Mouse (Mus musculus): ENCODE measurements at regions not wholly inside any gene's neighbourhood (a gene's known extent, or its start where the extent isn't known, plus 50 kb on each side); places are given as distances from the start of the nearest gene placed in this dataset.
A peak's percentile ranks its signal among the peaks of the same experiment; 100 is the strongest.

DNA sequence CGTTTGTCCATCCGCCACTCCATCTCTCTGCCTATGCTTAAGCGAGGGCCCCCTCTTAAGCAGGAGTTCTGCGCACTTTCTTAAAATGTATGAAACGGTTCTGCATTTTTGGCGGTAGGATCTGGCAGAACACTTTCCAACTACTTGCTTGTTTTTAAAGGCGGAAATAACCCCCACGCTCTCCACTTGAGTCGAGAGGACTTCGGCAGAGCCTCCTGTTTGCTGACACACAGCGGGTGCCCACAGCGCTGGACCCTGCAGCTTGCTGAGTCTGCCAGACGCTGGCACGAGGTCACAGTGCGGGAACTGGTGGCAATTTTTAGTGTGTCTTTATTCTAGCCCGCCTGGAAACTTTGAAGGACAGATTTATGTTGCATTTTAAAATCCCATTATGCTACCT, 299.5 kb upstream of the Tbx3 start:
- no peaks in the 10 kb centered on the region for H3K9me3 ChIP-seq
- peak overlapping the region; percentile 31; the same call in 1 of the 2 replicates for H3K4me2 ChIP-seq
- H3K27me3 ChIP-seq, result peaks cover 7% of the 10 kb centered on the region; the same call in 1 of the 2 replicates
- no peak for ATAC-seq (ENCODE audit: insufficient number of reproducible peaks, low FRiP score, low TSS enrichment, low read depth)
- WGBS, result 32% methylated on average over 16 of the region's 16 CpGs
- H3K9ac ChIP-seq, result no peak overlapping the region
- H3K27ac ChIP-seq, result no peak overlapping the region
- H3K36me3 ChIP-seq, result no peaks in the 10 kb centered on the region
- 0 out of 2 replicates have a peak, but pooled peaks cover 8% of the 10 kb centered on the region for H3K4me1 ChIP-seq
- H3K4me3 ChIP-seq, result no peak overlapping the region

DNA sequence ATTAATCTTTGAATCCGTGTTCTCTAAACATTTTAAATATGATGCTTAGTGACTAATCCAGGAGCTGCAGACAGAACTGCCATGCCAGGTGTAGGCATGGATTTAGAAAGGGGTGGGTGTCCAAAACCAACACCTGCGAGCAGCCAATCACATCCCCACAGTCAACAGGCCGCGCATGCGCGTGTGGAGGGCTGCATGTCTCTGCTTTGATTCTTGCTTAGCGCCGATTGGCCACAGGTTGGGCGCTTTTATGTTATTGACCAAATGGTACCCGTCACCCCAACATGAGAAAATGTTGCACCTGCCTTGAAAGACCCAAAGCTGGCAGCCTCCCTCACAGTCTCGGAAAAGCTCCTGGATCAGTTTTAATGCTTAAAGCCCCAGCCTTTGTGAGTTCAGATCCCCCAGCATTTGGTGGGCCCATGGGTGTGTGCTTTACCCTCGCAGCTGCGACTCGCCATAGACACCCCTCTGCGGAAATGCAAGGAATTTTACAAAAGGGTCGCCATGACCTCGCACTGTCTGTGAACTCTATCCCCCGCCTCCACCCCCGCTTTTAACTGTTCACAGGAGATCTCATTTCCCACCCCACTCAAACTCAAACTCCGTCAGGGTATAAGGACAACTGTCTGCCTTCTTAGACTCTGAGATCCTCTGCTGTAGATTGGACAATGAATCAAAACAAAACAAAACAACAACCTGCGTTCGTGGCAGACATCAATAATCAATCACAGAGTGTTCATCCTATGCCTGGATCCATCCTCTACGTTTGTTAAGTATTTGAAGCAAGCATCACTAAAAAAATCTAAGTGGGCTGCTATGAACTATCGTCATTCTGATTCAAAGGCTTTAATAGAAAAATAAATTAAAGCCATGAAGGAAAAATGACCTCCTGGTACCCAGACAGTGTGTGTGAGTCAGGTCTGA, 296.4 kb upstream of the Tbx3 start:
- H3K9me3 ChIP-seq, result no peaks in the 10 kb centered on the region
- peaks cover 18% of the 10 kb centered on the region for H3K27me3 ChIP-seq
- H3K4me3 ChIP-seq, result no peak overlapping the region
- H3K9ac ChIP-seq, result no peak overlapping the region
- 0 out of 2 replicates have a peak, but pooled peaks cover 8% of the 10 kb centered on the region for H3K4me1 ChIP-seq
- no peak overlapping the region for H3K4me2 ChIP-seq
- no peak for ATAC-seq (ENCODE audit: insufficient number of reproducible peaks, low FRiP score, low TSS enrichment, low read depth)
- no peaks in the 10 kb centered on the region for H3K36me3 ChIP-seq
- no peak overlapping the region for H3K27ac ChIP-seq
- 80% methylated on average over 24 of the region's 24 CpGs for WGBS

DNA sequence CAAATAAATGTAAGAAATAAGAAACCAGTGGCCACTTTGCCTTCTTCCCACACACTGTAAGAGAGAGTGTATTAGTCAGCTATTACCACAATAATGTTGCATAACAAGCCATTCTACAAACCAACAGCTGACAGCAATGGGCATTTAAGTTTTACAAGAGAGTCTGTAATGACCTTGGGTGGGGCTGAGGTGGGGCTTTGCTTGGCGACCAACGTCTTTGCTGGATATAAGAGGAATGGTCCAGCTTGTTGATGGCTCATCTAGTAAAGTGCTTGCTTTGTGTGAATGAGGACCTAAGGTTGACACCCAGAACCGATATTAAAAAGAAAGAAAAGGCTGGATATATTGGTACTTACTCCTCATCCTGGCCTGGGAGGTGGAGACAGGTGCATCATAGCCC, 295.6 kb upstream of the Tbx3 start:
- H3K27ac ChIP-seq, result no peak overlapping the region
- no peak for ATAC-seq (ENCODE audit: insufficient number of reproducible peaks, low FRiP score, low TSS enrichment, low read depth)
- peaks cover 18% of the 10 kb centered on the region for H3K27me3 ChIP-seq
- no peaks in the 10 kb centered on the region for H3K9me3 ChIP-seq
- H3K9ac ChIP-seq, result no peak overlapping the region
- H3K4me2 ChIP-seq, result no peak overlapping the region
- H3K4me1 ChIP-seq, result 0 out of 2 replicates have a peak, but pooled peaks cover 8% of the 10 kb centered on the region
- H3K36me3 ChIP-seq, result no peaks in the 10 kb centered on the region
- H3K4me3 ChIP-seq, result no peak overlapping the region
- WGBS, result 66% methylated on average over 3 of the region's 3 CpGs

GRCm38 (mm10) chr5:119378261-119378660, 292.2 kb upstream of the Tbx3 start:
- Histone ChIP-seq H3K36me3 (no peaks in the 10 kb centered on the region), H3K4me2 (no peak overlapping the region), H3K9ac (no peak overlapping the region), H3K4me3 (no peak overlapping the region), H3K27ac (no peak overlapping the region), H3K27me3 (peaks cover 32% of the 10 kb centered on the region), H3K4me1 (no peaks in the 10 kb centered on the region), H3K9me3 (0 out of 2 replicates have a peak, but pooled peaks cover 4% of the 10 kb centered on the region)
- 35% methylated on average over 8 of the region's 8 CpGs for WGBS
- ATAC-seq (ENCODE audit: insufficient number of reproducible peaks, low FRiP score, low TSS enrichment, low read depth), result no peak

DNA sequence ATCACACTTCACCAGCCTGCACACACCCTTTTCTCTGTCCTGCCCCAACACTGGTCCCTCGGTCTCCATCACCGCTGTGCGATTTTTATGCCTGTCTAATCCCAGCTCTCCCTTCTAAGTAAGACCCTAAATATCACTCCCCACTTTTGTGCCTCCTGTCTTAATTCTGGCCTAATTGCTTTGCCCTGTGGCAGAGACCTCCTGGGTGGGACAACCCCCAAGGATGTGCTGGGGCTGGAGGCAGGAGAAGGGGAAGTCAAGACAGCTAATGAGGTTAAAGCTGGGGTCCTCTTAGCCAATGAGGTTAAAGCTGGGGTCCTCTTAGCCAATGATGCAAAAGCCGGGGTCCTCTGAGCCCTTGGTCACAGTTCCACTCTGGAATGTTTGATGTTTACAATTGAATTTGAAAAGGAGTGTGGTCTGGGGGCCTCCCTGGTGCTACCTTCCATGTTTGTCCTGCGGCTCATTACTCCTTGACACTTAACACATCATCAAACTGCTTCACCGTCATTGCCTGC, 290.5 kb upstream of the Tbx3 start:
- Histone ChIP-seq H3K27ac (no peak overlapping the region), H3K4me1 (no peaks in the 10 kb centered on the region), H3K9me3 (0 out of 2 replicates have a peak, but pooled peaks cover 4% of the 10 kb centered on the region), H3K36me3 (no peaks in the 10 kb centered on the region), H3K9ac (no peak overlapping the region), H3K4me3 (no peak overlapping the region), H3K27me3 (peaks cover 32% of the 10 kb centered on the region), H3K4me2 (no peak overlapping the region)
- ATAC-seq (ENCODE audit: insufficient number of reproducible peaks, low FRiP score, low TSS enrichment, low read depth), result no peak
- 34% methylated on average over 6 of the region's 6 CpGs for WGBS

GRCm38 (mm10) chr5:119381495-119381894, 289.0 kb upstream of the Tbx3 start:
- Histone ChIP-seq H3K4me3 (no peak overlapping the region), H3K27me3 (peaks cover 32% of the 10 kb centered on the region), H3K9me3 (0 out of 2 replicates have a peak, but pooled peaks cover 4% of the 10 kb centered on the region), H3K9ac (no peak overlapping the region), H3K36me3 (no peaks in the 10 kb centered on the region), H3K4me2 (no peak overlapping the region), H3K4me1 (no peaks in the 10 kb centered on the region), H3K27ac (no peak overlapping the region)
- 56% methylated on average over 12 of the region's 12 CpGs for WGBS
- no peak for ATAC-seq (ENCODE audit: insufficient number of reproducible peaks, low FRiP score, low TSS enrichment, low read depth)

GRCm38 (mm10) chr5:119385506-119385905, 285.0 kb upstream of the Tbx3 start:
- H3K9ac ChIP-seq, result no peak overlapping the region
- H3K4me2 ChIP-seq, result no peak overlapping the region
- H3K36me3 ChIP-seq, result no peaks in the 10 kb centered on the region
- H3K27ac ChIP-seq, result no peak overlapping the region
- ATAC-seq (ENCODE audit: insufficient number of reproducible peaks, low FRiP score, low TSS enrichment, low read depth), result no peak
- H3K9me3 ChIP-seq, result 0 out of 2 replicates have a peak, but pooled peaks cover 4% of the 10 kb centered on the region
- WGBS, result 86% methylated on average over 10 of the region's 10 CpGs
- peaks cover 21% of the 10 kb centered on the region for H3K4me1 ChIP-seq
- H3K4me3 ChIP-seq, result no peak overlapping the region
- peaks cover 11% of the 10 kb centered on the region; the same call in 1 of the 2 replicates for H3K27me3 ChIP-seq

DNA sequence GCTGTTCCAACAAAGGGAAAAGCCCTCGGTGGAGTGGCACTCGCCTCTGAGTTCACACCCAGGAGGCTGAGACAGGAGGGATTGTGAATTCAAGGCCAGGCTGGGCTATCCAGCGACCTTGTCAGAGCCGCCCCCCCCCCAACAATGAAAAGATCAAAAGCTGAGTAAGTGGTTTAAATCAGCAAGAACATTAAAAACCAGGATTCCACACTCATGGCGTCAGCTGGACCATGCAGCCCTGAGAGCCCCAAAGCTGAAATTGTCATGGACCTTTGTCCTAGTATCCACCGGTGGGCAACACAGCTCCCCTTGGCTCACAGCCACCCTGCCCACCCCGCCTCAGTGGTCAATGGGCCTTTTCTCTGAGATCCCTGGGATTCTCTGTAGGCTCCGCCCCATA, 283.6 kb upstream of the Tbx3 start:
- ATAC-seq (ENCODE audit: insufficient number of reproducible peaks, low FRiP score, low TSS enrichment, low read depth), result no peak
- Histone ChIP-seq H3K4me2 (no peak overlapping the region), H3K27me3 (no peaks in the 10 kb centered on the region), H3K9me3 (0 out of 2 replicates have a peak, but pooled peaks cover 3% of the 10 kb centered on the region), H3K27ac (no peak overlapping the region), H3K4me1 (peaks cover 23% of the 10 kb centered on the region), H3K36me3 (no peaks in the 10 kb centered on the region), H3K4me3 (no peak overlapping the region), H3K9ac (no peak overlapping the region)
- WGBS, result 74% methylated on average over 8 of the region's 8 CpGs

GRCm38 (mm10) chr5:119387261-119387660, 283.2 kb upstream of the Tbx3 start:
- Histone ChIP-seq H3K9ac (no peak overlapping the region), H3K27ac (no peak overlapping the region), H3K4me2 (no peak overlapping the region), H3K9me3 (no peaks in the 10 kb centered on the region), H3K4me1 (peaks cover 23% of the 10 kb centered on the region), H3K27me3 (no peaks in the 10 kb centered on the region), H3K4me3 (no peak overlapping the region), H3K36me3 (no peaks in the 10 kb centered on the region)
- 49% methylated on average over 2 of the region's 2 CpGs for WGBS
- ATAC-seq (ENCODE audit: insufficient number of reproducible peaks, low FRiP score, low TSS enrichment, low read depth), result no peak

DNA sequence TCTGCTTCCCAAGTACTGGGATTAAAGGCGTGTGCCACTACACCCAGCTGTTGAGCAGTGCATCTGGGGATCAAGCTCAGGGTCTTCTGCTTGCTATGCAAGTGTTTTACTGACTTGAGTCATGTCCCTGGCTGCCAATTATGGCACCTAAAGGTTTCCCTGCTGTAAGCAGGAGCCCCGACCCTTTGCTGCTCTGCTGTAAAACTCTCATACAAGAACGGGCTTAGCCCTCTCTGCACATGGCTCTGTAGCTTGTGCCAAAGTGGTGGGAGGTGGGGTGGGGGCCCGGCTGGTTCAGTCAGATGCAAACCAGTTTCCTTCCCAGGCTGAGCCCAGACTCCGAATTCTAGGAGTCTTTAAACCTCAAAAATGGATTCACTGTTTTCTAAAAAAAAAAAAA, 281.6 kb upstream of the Tbx3 start:
- peaks cover 23% of the 10 kb centered on the region for H3K4me1 ChIP-seq
- WGBS, result 17% methylated on average over 5 of the region's 5 CpGs
- no peak for ATAC-seq (ENCODE audit: insufficient number of reproducible peaks, low FRiP score, low TSS enrichment, low read depth)

DNA sequence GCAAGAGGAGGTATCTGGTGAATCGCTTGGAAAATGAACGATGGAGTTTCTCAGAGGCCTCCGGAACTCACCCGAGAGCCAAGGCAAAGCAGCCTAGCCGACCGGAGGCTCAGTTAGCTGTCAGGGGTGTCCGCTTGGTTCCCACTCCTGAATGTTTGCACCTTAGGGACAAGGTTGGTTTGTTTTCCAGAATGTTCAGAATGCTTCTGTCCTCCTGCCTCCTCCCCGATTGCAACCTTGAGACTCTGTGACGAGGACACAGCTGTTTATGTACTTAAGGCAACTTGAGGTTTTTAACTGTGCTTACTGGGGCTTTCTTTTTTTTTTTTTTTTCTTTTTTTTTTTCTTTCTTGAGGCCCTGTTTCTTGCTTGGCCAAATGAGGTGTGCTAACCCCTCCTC, 281.1 kb upstream of the Tbx3 start:
- no peak; the same call in 1 of the 2 replicates for ATAC-seq (ENCODE audit: insufficient number of reproducible peaks, low FRiP score, low TSS enrichment, low read depth)
- Histone ChIP-seq H3K9me3 (no peaks in the 10 kb centered on the region), H3K9ac (no peak overlapping the region), H3K27ac (peak overlapping the region; percentile 69), H3K36me3 (no peaks in the 10 kb centered on the region), H3K4me3 (no peak overlapping the region), H3K4me2 (peak overlapping the region; percentile 15; the same call in 1 of the 2 replicates), H3K4me1 (peaks cover 23% of the 10 kb centered on the region), H3K27me3 (no peaks in the 10 kb centered on the region)
- 43% methylated on average over 9 of the region's 9 CpGs for WGBS

More for the DNA sequence above, 281.6 kb upstream of the Tbx3 start:
- no peak overlapping the region for H3K9ac ChIP-seq
- peak overlapping the region; percentile 69 for H3K27ac ChIP-seq
- H3K4me2 ChIP-seq, result 0 out of 2 replicates have a peak overlapping the region, but pooled peaks have one; percentile 15
- no peaks in the 10 kb centered on the region for H3K27me3 ChIP-seq
- no peak overlapping the region for H3K4me3 ChIP-seq
- no peaks in the 10 kb centered on the region for H3K36me3 ChIP-seq
- H3K9me3 ChIP-seq, result no peaks in the 10 kb centered on the region

- Histone ChIP-seq H3K27ac (peak overlapping the region; percentile 69), H3K27me3 (no peaks in the 10 kb centered on the region), H3K4me3 (no peak overlapping the region), H3K4me2 (peak overlapping the region; percentile 15; the same call in 1 of the 2 replicates), H3K9ac (no peak overlapping the region), H3K4me1 (peaks cover 23% of the 10 kb centered on the region), H3K9me3 (no peaks in the 10 kb centered on the region), H3K36me3 (no peaks in the 10 kb centered on the region)
- ATAC-seq (ENCODE audit: insufficient number of reproducible peaks, low FRiP score, low TSS enrichment, low read depth), result no peak
- 37% methylated on average over 7 of the region's 7 CpGs for WGBS
These were observed 280.6 kb upstream of the Tbx3 start for GRCm38 (mm10) chr5:119389857-119390256.
